Mouse (Mus musculus) thymus, adult 2 months (tissue): ENCODE results near the gene Coq4.

Experiments used
- CTCF ChIP-seq: fragments of 200-500 bp; IDR thresholded peaks from 2 replicates; pipeline ENCODE4 v1.5.1; 2012; ENCODE audit warnings: mild to moderate bottlenecking, control low read depth, low read length, moderate library complexity, borderline replicate concordance; ENCODE audit not compliant: control insufficient read depth, poor library complexity, insufficient read depth; ENCODE audit errors: extremely low read depth
- POLR2A ChIP-seq: fragments of 200-500 bp; IDR thresholded peaks from 2 replicates; pipeline ENCODE4 v1.6.1; 2012; ENCODE audit warnings: mild to moderate bottlenecking, low read length, control low read depth, moderate library complexity; ENCODE audit not compliant: control insufficient read depth, poor library complexity, insufficient read depth; ENCODE audit errors: extremely low read depth

DNA sequence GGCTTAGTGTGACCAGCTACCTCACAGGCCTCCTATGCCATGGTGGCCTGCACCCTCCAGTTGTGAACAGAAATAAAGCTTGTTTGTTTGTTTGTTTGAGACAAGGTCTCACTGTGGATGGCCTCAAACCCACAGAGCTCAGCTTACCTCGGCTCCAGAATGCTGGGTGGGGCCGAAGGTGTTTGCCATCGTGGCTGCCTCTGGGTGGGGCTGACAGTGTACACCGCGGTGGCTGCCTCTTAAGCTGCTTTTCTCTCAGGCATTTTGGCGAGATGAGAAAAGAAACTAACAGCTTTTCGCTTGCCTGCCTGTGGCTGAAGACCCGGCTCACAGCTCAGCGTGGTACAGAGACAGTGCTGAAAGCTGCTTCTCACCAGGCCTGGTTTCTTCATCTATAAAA, 18.4 kb upstream of the Coq4 start:
- TF ChIP-seq POLR2A (no peak), CTCF (no peak)
